Mouse (Mus musculus) macrophage (primary cell): ENCODE results near the gene Cryaa. TPM values are rescaled to one million over a fixed set of nuclear protein-coding genes. Genes with fewer than 3 reads are reported as not detected.

Experiments
- H3K27ac ChIP-seq: fragments of 350-480 bp; formaldehyde crosslinking; 2 replicates; pipeline ENCODE4 v1.9.0; 2021
- H3K36me3 ChIP-seq: fragments of 350-480 bp; formaldehyde crosslinking; 2 replicates; pipeline ENCODE4 v1.9.0; 2021; ENCODE audit errors: inconsistent target
- H3K4me3 ChIP-seq: fragments of 350-480 bp; formaldehyde crosslinking; 2 replicates; pipeline ENCODE4 v1.9.0; 2021; ENCODE audit errors: inconsistent target
- H3K79me2 ChIP-seq: fragments of 350-480 bp; formaldehyde crosslinking; 2 replicates; pipeline ENCODE4 v1.9.0; 2021; ENCODE audit errors: inconsistent target
- WGBS: methylation state at CpG from one replicate; pipeline ENCODE4 v1.1.7; 2026; ENCODE audit warnings: inconsistent platforms; ENCODE audit not compliant: missing documents; 5-methylcytosine and 5-hydroxymethylcytosine counted together
- polyA plus RNA-seq: library from polyadenylated mRNA; stranded (reverse); fragments of 250-400 nt; gene quantifications from 3 replicates; pipeline ENCODE4 v1.2.4, GENCODE M21; 2018; ENCODE audit warnings: inconsistent platforms
- total RNA-seq, 78 experiments: library from RNA; depleted of rRNA; stranded (reverse); fragments of 250-400 nt; gene quantifications; 1 replicate in 9 of 78; 2 replicates in 24 of 78; 3 replicates in 43 of 78; 4 replicates in 2 of 78; pipeline ENCODE4 v1.2.4; 2018; ENCODE audit warnings: inconsistent platforms in 56 of 78

Cryaa gene
- total RNA-seq (2018; cell fraction: chromatin; rRNA removed): not detected
- total RNA-seq (2018; cell fraction: cytosol; rRNA removed): under 1 TPM in 1 of 26 experiments, not detected in 25; 0.14 TPM
- total RNA-seq (2018; cell fraction: nucleus; rRNA removed): not detected
- polyA plus RNA-seq: not detected in 3 replicates

GRCm38 (mm10) chr17:31677507-31677906 is at the start of gene Cryaa:
TSS of gene Cryaa (plus strand) at chr17:31677807.
- WGBS: 82% methylated on average over 8 of the region's 8 CpGs
- no peaks in the 10 kb centered on the region for H3K36me3 ChIP-seq
- H3K79me2 ChIP-seq: no peaks in the 10 kb centered on the region
- H3K4me3 ChIP-seq: no peak within 1 kb of the TSS
- H3K27ac ChIP-seq: no peak within 1 kb of the TSS

DNA sequence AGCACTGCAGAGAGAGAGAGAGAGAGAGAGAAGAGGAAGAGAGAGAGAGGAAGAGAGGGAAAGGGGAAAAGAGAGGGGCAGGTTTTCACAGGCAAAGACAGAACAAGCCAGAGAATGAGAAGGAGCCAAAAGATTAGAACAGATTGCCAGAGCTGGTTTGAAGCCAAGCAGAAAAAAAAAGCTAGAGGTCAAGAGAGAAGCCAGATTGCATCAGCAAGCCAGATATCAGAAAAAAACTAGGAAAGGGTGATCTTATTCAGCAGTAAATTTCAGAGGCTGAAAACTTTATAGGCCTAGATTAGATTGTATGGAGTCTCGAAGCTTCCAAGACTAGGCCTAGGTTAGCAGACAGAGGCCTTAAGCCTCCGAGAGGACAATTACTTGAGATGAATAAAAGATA is 49.6 kb upstream of the Cryaa start:
- Histone ChIP-seq H3K79me2 (no peaks in the 10 kb centered on the region), H3K27ac (no peak overlapping the region), H3K4me3 (no peak overlapping the region), H3K36me3 (no peaks in the 10 kb centered on the region)
- 96% methylated on average over 2 of the region's 2 CpGs for WGBS

DNA sequence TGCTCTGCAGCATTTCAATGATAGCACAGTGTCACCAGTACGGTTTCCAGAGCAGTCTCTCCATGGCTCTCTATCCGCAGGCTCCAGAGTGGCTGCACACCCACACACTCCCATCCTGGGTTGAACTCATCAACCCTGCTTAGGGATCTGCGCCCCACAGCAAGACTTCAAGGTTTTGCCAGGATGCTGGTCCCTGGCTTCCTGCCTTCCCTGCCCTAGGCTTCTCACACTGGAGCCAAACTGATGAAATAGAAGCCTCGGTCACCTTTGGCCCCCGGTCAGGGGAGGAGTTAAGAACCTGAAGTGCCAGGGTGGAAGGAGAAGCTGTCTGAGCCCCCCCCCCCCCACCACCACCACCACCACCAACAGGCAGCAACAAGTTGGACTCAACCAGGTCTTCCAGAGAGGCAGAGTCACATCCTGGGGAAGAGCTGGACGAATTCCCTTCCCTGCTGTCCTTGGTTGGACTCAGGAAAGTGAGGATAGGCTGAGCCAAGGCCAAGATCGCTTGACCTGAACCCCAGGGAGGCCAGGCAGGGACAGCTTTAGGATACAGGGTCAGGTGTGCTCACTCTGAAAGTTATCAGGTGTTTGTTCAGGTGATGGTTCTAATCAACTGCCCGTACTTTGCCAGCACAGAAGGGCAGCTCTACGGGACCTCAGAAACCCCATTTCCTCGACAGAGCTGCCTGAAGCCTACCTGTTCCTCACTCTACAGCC is 46.4 kb upstream of the Cryaa start:
- no peak overlapping the region for H3K4me3 ChIP-seq
- no peaks in the 10 kb centered on the region for H3K79me2 ChIP-seq
- no peaks in the 10 kb centered on the region for H3K36me3 ChIP-seq
- no peak overlapping the region for H3K27ac ChIP-seq
- 93% methylated on average over 8 of the region's 10 CpGs for WGBS

- no peaks in the 10 kb centered on the region for H3K36me3 ChIP-seq
- 97% methylated on average over 6 of the region's 6 CpGs for WGBS
- no peaks in the 10 kb centered on the region for H3K79me2 ChIP-seq
- no peak overlapping the region for H3K4me3 ChIP-seq
- no peak overlapping the region for H3K27ac ChIP-seq
Measured at GRCm38 (mm10) chr17:31633007-31633406, 44.6 kb upstream of the Cryaa start.

GRCm38 (mm10) chr17:31634896-31635295 is 42.7 kb upstream of the Cryaa start:
- Histone ChIP-seq H3K79me2 (no peaks in the 10 kb centered on the region), H3K36me3 (no peaks in the 10 kb centered on the region), H3K4me3 (no peak overlapping the region), H3K27ac (no peak overlapping the region)
- WGBS: 80% methylated on average over 5 of the region's 5 CpGs

GRCm38 (mm10) chr17:31635781-31636180 is 41.8 kb upstream of the Cryaa start:
- no peaks in the 10 kb centered on the region for H3K36me3 ChIP-seq
- no peak overlapping the region for H3K4me3 ChIP-seq
- 88% methylated on average over 10 of the region's 11 CpGs for WGBS
- no peaks in the 10 kb centered on the region for H3K79me2 ChIP-seq
- H3K27ac ChIP-seq: no peak overlapping the region

DNA sequence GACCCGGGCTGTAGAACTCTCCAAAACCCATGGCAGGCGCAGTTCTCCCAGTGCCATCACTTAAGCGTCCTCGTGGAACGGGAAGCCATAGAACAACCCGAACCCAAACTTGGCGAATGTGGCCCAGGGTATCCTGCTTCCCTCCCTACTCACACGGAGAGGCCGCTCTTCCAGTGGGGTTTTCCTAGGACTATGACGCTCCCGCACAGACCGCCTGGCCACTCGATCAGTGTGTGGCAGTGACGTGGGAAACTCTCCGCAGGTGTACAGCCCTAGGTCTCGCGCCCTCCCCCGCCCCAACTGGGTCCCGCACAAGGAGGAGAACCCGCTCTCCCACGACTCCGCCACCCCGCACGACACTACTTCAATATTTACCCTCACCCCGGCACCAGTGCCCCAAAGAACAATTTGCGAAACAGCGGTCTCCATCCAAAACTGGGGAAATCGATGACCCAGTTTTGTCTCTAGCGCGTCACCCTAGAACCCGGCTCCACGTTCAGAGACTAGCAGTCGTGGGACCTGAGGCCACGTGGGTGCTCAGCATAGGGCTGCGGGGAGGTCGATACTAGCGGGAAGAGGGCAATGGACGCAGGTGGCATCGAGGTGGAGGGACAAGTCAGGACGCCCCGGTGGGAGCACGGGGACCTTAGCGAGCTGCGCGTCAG is 41.2 kb upstream of the Cryaa start:
- 18% methylated on average over 43 of the region's 45 CpGs for WGBS
- H3K27ac ChIP-seq: no peak overlapping the region
- H3K36me3 ChIP-seq: no peaks in the 10 kb centered on the region
- no peak overlapping the region for H3K4me3 ChIP-seq
- no peaks in the 10 kb centered on the region for H3K79me2 ChIP-seq

- Histone ChIP-seq H3K79me2 (no peaks in the 10 kb centered on the region), H3K36me3 (no peaks in the 10 kb centered on the region), H3K27ac (no peak within 1 kb of the TSS), H3K4me3 (no peak within 1 kb of the TSS)
- 9% methylated on average over 57 of the region's 61 CpGs for WGBS
Measured at GRCm38 (mm10) chr17:31636942-31637811, 40.4 kb upstream of the Cryaa start, which contains the start of gene Cbs. TSS of gene Cbs (minus strand) at chr17:31637238.

GRCm38 (mm10) chr17:31637866-31638570 is 39.6 kb upstream of the Cryaa start:
- no peak overlapping the region for H3K27ac ChIP-seq
- whole genome bisulfite sequencing: 82% methylated on average over 7 of the region's 9 CpGs
- no peaks in the 10 kb centered on the region for H3K79me2 ChIP-seq
- H3K36me3 ChIP-seq: no peaks in the 10 kb centered on the region
- no peak overlapping the region for H3K4me3 ChIP-seq

- Histone ChIP-seq H3K4me3 (no peak overlapping the region), H3K36me3 (no peaks in the 10 kb centered on the region), H3K79me2 (no peaks in the 10 kb centered on the region), H3K27ac (no peak overlapping the region)
- WGBS: 61% methylated on average over 4 of the region's 4 CpGs
Measured at GRCm38 (mm10) chr17:31639651-31640050, 38.0 kb upstream of the Cryaa start.

DNA sequence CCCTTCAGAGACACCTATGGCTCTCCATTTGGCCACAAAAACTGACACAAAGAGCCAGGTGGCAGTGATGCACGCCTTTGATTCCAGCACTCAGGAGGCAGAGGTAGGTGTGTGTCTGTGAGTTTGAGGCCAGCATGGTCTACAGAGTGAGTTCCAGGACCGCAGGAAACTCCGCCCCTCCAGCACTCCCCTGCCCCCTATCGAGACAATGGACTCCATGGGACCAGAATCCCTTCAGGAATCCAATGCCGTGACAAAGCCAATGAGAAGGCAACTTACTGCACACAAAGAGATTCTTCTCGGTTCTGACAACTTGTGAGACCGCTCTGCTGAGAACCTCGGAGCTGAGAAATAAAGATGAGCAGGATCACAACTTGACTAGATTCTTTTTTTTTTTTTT is 35.3 kb upstream of the Cryaa start:
- Histone ChIP-seq H3K79me2 (no peaks in the 10 kb centered on the region), H3K27ac (no peak overlapping the region), H3K36me3 (peaks cover 12% of the 10 kb centered on the region), H3K4me3 (no peak overlapping the region)
- WGBS: 75% methylated on average over 8 of the region's 8 CpGs

DNA sequence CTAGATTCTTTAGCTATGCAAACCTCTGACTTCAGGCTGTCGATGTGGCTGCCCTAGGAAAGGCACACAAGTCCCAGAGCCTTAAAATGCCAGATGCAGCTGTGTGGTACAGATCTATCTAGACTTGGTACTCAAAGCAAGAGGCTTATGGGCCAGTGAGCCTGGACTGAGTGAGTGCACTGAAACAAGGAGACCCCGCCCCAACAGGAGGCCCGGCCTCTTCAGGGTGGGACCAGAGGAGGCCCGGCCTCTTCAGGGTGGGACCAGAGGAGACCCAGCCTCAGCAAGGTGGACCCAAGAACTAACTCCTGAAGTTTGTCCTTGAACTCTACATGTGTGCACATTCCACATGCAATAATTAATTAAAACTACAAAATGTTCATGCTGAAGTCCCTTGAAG is 34.7 kb upstream of the Cryaa start:
- H3K4me3 ChIP-seq: no peak overlapping the region
- no peak overlapping the region for H3K27ac ChIP-seq
- H3K79me2 ChIP-seq: no peaks in the 10 kb centered on the region
- peaks cover 18% of the 10 kb centered on the region for H3K36me3 ChIP-seq
- 71% methylated on average over 2 of the region's 4 CpGs for WGBS

GRCm38 (mm10) chr17:31646199-31647002 is 31.2 kb upstream of the Cryaa start:
- Histone ChIP-seq H3K27ac (no peak overlapping the region), H3K79me2 (peaks cover 9% of the 10 kb centered on the region; the same call in 1 of the 2 replicates), H3K36me3 (peaks cover 53% of the 10 kb centered on the region), H3K4me3 (no peak overlapping the region)
- WGBS: 94% methylated on average over 5 of the region's 5 CpGs
